Mouse (Mus musculus): ENCODE measurements around the gene Pld4. TPM values are rescaled to one million over a fixed set of nuclear protein-coding genes. Genes with fewer than 3 reads are reported as not detected.
"Not testable (repeated sequence)": the region's sequence is repeated elsewhere in the genome, so short reads cannot be mapped to it uniquely, and the experiment has no call there.

Gene Pld4
- polyA plus RNA-seq, 1 experiment from 2014 or later: 7.0 TPM

DNA sequence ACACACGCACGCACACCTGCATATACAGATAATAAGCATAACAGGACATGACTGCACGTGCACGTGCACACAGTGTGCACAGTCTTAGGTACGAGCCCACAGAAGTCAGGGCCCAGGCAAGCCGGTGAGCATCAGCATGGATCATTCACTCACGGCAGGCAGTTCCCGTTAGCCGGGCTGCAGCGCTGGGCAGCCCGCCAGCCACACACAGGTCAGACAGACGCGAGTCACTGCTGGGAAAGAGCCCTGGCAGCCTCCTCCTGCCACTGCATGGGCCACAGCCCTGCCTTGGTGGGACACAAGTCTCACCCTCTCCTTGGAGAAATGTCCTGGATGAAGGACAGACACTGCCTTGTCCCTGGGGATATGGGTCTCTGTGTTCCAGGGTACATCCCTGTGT lies 43.6 kb downstream of the Pld4 start:
- H3K9ac ChIP-seq: peak overlapping the region; percentile 38; the same call in 1 of the 2 replicates
- H3K36me3 ChIP-seq: no peaks in the 10 kb centered on the region
- H3K4me2 ChIP-seq: no peak overlapping the region
- no peak overlapping the region for H3K4me3 ChIP-seq
- peaks cover 71% of the 10 kb centered on the region for H3K27me3 ChIP-seq (replicated peaks)
- ATAC-seq (ENCODE audit: extremely low read depth, insufficient number of reproducible peaks, low FRiP score, low TSS enrichment): no peak
- peaks cover 34% of the 10 kb centered on the region for H3K4me1 ChIP-seq
- H3K9me3 ChIP-seq: no peaks in the 10 kb centered on the region
- 35% methylated on average over 13 of the region's 13 CpGs for WGBS
- H3K27ac ChIP-seq (replicated peaks): no peak overlapping the region

DNA sequence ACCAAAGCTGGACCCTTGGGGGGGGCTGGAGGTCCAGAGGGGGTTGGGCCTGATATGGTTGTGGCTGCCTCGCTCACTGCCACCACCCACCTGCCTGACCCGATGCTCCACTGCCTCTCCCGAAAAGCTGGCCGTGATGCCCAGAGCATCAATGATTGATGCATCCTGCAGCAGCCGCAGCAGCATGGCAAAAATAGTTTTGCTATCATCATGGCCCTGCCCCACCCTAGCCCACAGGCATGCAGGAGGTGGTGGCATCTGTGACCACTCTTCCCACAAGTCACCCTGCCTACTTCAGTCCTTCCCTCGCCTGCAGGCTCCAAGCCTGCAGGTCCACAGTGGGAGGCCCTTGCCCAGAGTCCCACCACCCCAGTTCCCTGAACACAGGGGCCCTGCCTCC lies 45.6 kb downstream of the Pld4 start:
- Histone ChIP-seq H3K4me3 (no peak overlapping the region), H3K4me2 (no peak overlapping the region), H3K9me3 (no peaks in the 10 kb centered on the region), H3K4me1 (peaks cover 48% of the 10 kb centered on the region), H3K27ac (replicated peaks) (no peak overlapping the region), H3K27me3 (replicated peaks) (peaks cover 67% of the 10 kb centered on the region), H3K9ac (no peak overlapping the region), H3K36me3 (no peaks in the 10 kb centered on the region)
- no peak for ATAC-seq (ENCODE audit: extremely low read depth, insufficient number of reproducible peaks, low FRiP score, low TSS enrichment)
- WGBS: 48% methylated on average over 6 of the region's 6 CpGs

DNA sequence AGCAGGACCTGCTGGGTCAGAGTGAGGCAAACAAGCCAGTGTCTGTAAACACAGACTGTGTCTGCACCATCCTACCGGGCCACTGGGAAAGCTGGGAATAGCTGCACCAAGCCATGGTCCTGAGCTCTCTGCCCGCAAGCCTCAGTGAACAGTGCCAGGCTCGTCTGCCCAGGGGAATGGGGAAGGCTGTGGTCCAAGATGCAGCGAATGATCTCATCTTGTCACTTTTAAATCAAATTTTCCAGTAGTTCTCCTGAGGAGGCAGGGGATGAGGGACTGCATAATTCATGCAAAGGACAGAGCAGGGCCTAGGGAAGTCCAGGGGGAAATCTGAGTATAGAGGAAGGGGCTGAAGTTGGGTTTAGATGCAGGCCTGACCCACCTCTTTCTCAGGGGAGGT lies 47.3 kb downstream of the Pld4 start:
- Histone ChIP-seq H3K9ac (no peak overlapping the region), H3K9me3 (no peaks in the 10 kb centered on the region), H3K4me2 (no peak overlapping the region), H3K36me3 (0 out of 2 replicates have a peak, but pooled peaks cover 1% of the 10 kb centered on the region), H3K27ac (replicated peaks) (no peak overlapping the region), H3K4me3 (no peak overlapping the region), H3K4me1 (peaks cover 53% of the 10 kb centered on the region), H3K27me3 (replicated peaks) (peaks cover 51% of the 10 kb centered on the region)
- WGBS: 79% methylated on average over 4 of the region's 4 CpGs
- ATAC-seq (ENCODE audit: extremely low read depth, insufficient number of reproducible peaks, low FRiP score, low TSS enrichment): no peak

DNA sequence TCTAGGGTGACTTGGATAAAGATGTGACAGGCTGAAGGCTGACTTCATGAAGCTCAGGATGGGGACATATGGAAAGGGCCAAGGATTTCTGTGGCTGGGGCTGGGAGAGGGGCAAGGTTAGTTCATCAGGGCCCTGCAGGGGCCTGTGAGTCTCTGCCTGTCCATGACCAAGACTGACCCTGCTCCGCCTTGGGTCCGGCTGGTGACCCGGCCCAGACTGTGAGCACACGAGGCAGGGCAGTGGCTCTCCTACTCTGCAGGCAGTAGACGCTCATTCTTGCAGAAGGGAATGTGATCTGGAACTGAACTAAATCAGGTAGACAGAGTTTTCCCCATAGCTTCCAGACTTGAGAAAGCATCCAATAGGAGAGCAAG lies 47.7 kb downstream of the Pld4 start:
- WGBS: 72% methylated on average over 5 of the region's 5 CpGs
- Histone ChIP-seq H3K4me3 (peak overlapping the region; percentile 65), H3K36me3 (peaks cover 3% of the 10 kb centered on the region; the same call in 1 of the 2 replicates), H3K4me1 (peaks cover 54% of the 10 kb centered on the region), H3K9me3 (no peaks in the 10 kb centered on the region), H3K4me2 (peak overlapping the region; percentile 86), H3K27me3 (replicated peaks) (peaks cover 47% of the 10 kb centered on the region), H3K27ac (replicated peaks) (0 out of 2 replicates have a peak overlapping the region, but pooled peaks have one; percentile 32), H3K9ac (peak overlapping the region; percentile 69)
- ATAC-seq (ENCODE audit: extremely low read depth, insufficient number of reproducible peaks, low FRiP score, low TSS enrichment): no peak

DNA sequence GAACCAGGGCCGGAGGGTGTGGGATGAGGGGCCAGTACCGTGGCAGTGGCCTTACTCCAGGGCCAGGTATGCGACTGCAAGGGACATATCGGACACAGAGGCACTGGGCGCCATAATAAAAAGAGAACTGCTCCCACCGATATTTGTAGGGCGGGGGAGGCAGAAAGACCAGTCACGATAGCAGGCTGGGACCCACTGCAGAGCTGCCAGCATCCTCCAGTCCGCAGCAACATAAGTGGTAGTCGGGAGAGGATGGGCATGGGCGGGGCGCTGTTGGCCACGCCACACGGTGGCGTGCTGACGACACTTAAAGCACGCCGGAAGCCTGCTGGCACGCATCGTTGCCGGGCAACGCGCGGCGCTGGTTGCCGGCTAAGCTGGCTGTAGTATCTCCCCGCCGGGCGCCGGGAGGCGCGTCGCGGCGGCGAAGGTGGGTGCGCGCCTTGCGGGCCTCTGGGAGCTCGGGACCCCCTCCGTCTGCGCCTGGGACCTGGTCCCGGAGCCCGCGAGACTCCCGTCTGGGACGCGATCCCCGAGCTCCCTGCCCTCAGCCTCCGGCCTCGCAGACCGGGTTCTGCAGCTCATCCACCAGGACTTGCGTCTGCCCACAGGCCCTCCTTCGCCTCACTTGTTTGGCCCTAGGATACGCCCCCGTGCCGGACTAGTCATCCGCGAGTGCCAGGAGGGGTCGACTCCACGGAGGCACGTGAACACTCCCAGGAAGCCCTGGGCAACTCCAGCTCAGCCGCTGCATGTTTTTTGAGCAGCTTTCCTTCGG lies 48.3 kb downstream of the Pld4 start, which contains the start of gene Clba1:
Gene Clba1 (plus strand): TSS at position 351 of the 778 bp plus-strand sequence.
- Histone ChIP-seq H3K9ac (peak within 1 kb of the TSS; percentile 80), H3K4me3 (peak within 1 kb of the TSS; percentile 65), H3K27me3 (replicated peaks) (peaks cover 42% of the 10 kb centered on the region), H3K27ac (replicated peaks) (peak within 1 kb of the TSS; percentile 40), H3K9me3 (no peaks in the 10 kb centered on the region), H3K4me1 (peaks cover 50% of the 10 kb centered on the region), H3K36me3 (peaks cover 9% of the 10 kb centered on the region), H3K4me2 (peak within 1 kb of the TSS; percentile 86)
- peak; percentile 79; the same call in 1 of the 2 replicates for ATAC-seq (ENCODE audit: extremely low read depth, insufficient number of reproducible peaks, low FRiP score, low TSS enrichment)
- WGBS: 2% methylated on average over 55 of the region's 64 CpGs

DNA sequence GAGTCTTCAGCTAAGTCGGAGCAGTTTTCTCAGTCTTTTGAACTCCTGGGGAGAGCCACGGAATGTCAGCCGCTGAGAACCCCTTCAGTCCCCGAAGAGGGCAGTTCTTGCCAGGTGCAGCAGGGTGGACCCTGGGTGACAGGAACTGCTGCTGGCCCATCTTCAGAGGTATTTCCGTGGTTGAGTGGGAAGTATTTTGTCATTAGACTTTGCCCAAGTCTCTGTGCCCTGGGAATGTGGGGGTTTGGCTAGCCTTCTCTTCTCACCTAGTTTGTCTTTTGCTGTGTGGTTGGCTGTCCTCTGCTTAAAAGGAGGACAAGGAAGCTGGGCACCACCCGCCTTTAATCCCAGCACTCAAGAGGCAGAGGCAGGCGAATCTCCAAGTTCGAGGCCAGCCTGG lies 49.2 kb downstream of the Pld4 start:
- H3K27ac ChIP-seq (replicated peaks): peak overlapping the region; percentile 40
- peaks cover 43% of the 10 kb centered on the region for H3K4me1 ChIP-seq
- peak overlapping the region; percentile 80 for H3K9ac ChIP-seq
- no peak for ATAC-seq (ENCODE audit: extremely low read depth, insufficient number of reproducible peaks, low FRiP score, low TSS enrichment)
- peaks cover 34% of the 10 kb centered on the region for H3K27me3 ChIP-seq (replicated peaks)
- H3K4me2 ChIP-seq: peak overlapping the region; percentile 86
- peaks cover 18% of the 10 kb centered on the region for H3K36me3 ChIP-seq
- no peaks in the 10 kb centered on the region for H3K9me3 ChIP-seq
- peak overlapping the region; percentile 65 for H3K4me3 ChIP-seq
- WGBS: 18% methylated on average over 8 of the region's 8 CpGs

DNA sequence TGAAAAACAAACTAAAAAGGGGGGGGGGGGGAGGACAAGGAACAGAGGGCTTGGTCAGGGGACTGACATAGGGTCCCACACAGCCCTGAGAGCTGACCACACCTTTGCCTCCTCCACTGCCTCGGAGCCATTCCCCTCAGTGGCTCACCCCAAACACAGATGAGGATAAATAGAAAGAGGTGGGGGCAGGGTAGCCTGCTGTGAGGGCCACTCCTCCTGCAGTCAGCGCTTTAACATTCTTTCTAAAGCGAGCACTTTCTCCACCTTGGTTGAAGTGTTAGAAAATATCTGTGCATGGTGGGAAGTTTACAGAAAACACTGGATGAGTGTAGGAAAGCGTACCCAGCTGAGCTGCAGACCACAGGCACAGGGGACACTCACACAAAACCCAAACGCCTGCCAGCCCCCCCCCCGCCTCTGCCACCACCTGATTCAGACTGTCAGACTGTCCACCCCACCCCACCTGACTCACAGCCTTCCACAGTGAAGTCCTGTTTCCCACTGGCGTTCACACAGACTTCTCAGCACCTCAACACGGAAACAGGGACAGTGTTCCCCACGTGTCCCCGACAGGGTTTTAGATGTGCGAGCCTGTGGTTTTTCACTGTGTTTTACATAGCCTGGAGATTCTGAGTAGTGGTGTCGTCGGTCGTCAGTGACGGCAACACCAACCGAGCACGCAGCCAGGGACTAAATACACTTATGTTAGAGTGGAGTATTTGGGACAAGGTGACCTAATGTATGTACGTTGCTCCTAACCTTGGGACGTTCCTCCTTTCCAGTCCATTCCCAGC lies 49.8 kb downstream of the Pld4 start:
- peak overlapping the region; percentile 86 for H3K4me2 ChIP-seq
- peak overlapping the region; percentile 65; the same call in 1 of the 2 replicates for H3K27ac ChIP-seq (replicated peaks)
- H3K36me3 ChIP-seq: peaks cover 24% of the 10 kb centered on the region
- H3K4me3 ChIP-seq: peak overlapping the region; percentile 65
- H3K4me1 ChIP-seq: peaks cover 43% of the 10 kb centered on the region
- peak overlapping the region; percentile 80 for H3K9ac ChIP-seq
- no peaks in the 10 kb centered on the region for H3K9me3 ChIP-seq
- no peak for ATAC-seq (ENCODE audit: extremely low read depth, insufficient number of reproducible peaks, low FRiP score, low TSS enrichment)
- peaks cover 27% of the 10 kb centered on the region for H3K27me3 ChIP-seq (replicated peaks)
- 48% methylated on average over 19 of the region's 19 CpGs for WGBS

DNA sequence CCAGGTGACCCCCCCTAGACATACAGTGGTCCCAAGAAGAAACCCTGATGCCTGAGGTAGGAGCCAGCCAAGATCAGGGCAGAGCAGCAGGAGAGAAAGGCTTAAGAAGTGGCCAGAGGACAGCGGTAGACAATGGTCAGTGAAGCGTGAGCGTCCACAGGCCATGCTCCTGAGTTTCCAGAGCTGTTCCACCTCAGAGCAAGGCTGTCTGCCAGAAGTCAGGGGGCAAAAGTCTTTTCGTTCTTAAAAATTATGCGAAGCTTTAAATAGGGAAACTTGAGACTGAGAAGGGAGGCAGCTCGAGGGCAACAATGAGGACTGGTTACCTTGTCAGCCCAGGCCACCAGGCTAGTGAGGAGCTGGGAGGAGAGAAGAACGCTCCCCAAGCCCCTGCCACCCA lies 52.9 kb downstream of the Pld4 start:
- no peak overlapping the region for H3K4me3 ChIP-seq
- H3K4me2 ChIP-seq: no peak overlapping the region
- H3K27me3 ChIP-seq (replicated peaks): 0 out of 2 replicates have a peak, but pooled peaks cover 10% of the 10 kb centered on the region
- peaks cover 52% of the 10 kb centered on the region for H3K36me3 ChIP-seq
- peaks cover 43% of the 10 kb centered on the region for H3K4me1 ChIP-seq
- no peaks in the 10 kb centered on the region for H3K9me3 ChIP-seq
- no peak for ATAC-seq (ENCODE audit: extremely low read depth, insufficient number of reproducible peaks, low FRiP score, low TSS enrichment)
- 90% methylated on average over 7 of the region's 7 CpGs for WGBS
- H3K9ac ChIP-seq: no peak overlapping the region
- H3K27ac ChIP-seq (replicated peaks): no peak overlapping the region

DNA sequence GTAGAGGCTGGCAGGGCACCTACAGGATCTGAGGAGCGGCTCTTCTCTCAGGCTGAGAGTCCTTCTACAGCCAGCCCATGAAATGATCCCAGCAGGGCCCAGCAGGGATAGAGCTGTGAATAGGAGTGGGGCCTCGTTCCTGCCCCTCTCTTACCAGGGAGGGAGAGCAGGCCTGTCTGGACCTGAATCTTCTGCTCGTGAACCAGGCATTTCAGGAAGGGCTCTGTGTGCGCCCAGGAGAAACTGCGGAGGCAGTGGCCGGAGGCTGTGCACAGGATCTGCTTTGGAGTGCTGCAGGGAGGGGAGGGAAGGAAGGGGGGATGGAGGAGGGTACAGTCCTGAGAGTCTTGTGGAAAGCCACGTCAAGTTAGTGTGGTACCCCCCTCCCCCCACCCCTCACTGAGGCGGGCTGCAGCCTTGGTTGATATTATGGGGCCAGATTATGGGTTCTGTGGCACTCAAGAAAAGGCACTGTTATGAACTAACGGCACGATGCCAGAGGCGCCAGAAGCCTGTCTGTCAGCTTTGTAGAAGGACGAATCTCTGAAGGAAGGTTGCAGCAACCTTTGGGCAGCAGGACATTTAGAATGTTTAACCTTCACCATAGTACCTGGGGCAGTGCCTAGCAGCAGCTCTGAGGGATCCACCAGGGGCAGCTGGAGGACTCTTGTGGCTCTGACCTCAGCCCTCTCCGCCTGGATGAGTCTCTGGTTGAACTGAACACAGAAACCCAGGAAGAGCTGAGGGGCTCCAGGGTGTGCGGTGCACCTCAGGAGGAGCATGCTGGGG lies 54.4 kb downstream of the Pld4 start:
- Histone ChIP-seq H3K27me3 (replicated peaks) (0 out of 2 replicates have a peak, but pooled peaks cover 10% of the 10 kb centered on the region), H3K36me3 (peaks cover 67% of the 10 kb centered on the region), H3K4me2 (no peak overlapping the region), H3K4me3 (no peak overlapping the region), H3K9me3 (no peaks in the 10 kb centered on the region), H3K9ac (peak overlapping the region; percentile 28; the same call in 1 of the 2 replicates), H3K27ac (replicated peaks) (no peak overlapping the region), H3K4me1 (peaks cover 33% of the 10 kb centered on the region)
- 76% methylated on average over 14 of the region's 14 CpGs for WGBS
- ATAC-seq (ENCODE audit: extremely low read depth, insufficient number of reproducible peaks, low FRiP score, low TSS enrichment): no peak

DNA sequence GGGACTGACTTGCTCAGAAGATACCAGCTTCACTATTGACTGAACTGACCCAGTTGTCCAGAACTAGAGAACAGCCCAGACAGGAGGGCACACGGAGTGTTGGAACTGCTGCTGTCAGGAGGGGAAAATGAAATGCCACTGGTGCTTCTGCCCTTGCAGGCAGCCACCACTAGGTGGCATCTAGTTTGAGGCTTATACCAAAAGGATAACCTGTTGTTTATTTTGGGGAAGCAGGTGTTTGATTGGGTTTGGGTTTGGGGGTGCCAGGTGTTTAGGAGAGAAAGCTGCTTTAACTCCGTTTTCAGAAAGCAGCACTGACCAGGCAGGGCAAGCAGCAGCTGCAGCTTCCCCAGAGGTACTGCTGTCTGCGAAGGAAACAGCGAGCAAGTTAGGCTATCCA lies 55.8 kb downstream of the Pld4 start:
- H3K9ac ChIP-seq: no peak overlapping the region
- no peak overlapping the region for H3K27ac ChIP-seq (replicated peaks)
- no peak for ATAC-seq (ENCODE audit: extremely low read depth, insufficient number of reproducible peaks, low FRiP score, low TSS enrichment)
- H3K4me2 ChIP-seq: no peak overlapping the region
- peaks cover 80% of the 10 kb centered on the region for H3K36me3 ChIP-seq
- H3K9me3 ChIP-seq: no peaks in the 10 kb centered on the region
- no peaks in the 10 kb centered on the region for H3K27me3 ChIP-seq (replicated peaks)
- no peak overlapping the region for H3K4me3 ChIP-seq
- 58% methylated on average over 4 of the region's 4 CpGs for WGBS
- H3K4me1 ChIP-seq: peaks cover 29% of the 10 kb centered on the region

DNA sequence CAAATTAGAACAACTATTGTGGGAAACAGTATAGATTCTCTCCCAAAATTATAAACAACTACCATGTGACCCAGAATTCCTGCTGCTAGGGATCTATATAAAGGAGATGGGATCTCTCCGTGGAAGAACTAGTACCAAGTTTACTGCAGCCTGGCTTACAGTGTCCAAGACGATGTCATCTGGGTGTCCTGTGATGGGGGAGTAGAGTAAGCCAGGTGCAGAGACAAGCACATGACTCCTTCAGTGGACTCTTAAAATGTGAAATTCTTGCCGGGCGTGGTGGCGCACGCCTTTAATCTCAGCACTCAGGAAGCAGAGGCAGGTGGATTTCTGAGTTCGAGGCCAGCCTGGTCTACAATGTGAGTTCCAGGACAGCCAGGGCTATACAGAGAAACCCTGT lies 56.4 kb downstream of the Pld4 start:
- 80% methylated on average over 7 of the region's 7 CpGs for WGBS
- peaks cover 29% of the 10 kb centered on the region for H3K4me1 ChIP-seq
- not testable (repeated sequence) for ATAC-seq (ENCODE audit: extremely low read depth, insufficient number of reproducible peaks, low FRiP score, low TSS enrichment); H3K9me3 ChIP-seq; H3K9ac ChIP-seq; H3K27me3 ChIP-seq (replicated peaks); H3K4me2 ChIP-seq; H3K27ac ChIP-seq (replicated peaks); H3K4me3 ChIP-seq
- H3K36me3 ChIP-seq: peaks cover 86% of the 10 kb centered on the region

Measured in heart, embryonic 13.5 days (tissue).